Mouse (Mus musculus) lung, postnatal 0 days (tissue): ENCODE data around the gene Rfk.

Experiments used
- CTCF ChIP-seq: IDR thresholded peaks from 2 replicates; pipeline ENCODE4 v1.5.1; 2016; ENCODE audit warnings: antibody characterized with exemption, mild to moderate bottlenecking
- EP300 ChIP-seq: IDR thresholded peaks from 2 replicates; pipeline ENCODE4 v1.6.1; 2016; ENCODE audit warnings: antibody characterized with exemption, mild to moderate bottlenecking, control low read depth

- no peak for TF ChIP-seq CTCF
- no peak for TF ChIP-seq EP300
These were observed at the start of gene Rfk for GRCm38 (mm10) chr19:17393841-17394591.
